Comparison of ENCODE assay signal across 8 mouse cellular contexts in genomic region chr1:133917456-133918087, GRCm38 (mm10). TPM values are rescaled to one million over a fixed set of nuclear protein-coding genes. Genes with fewer than 3 reads are reported as not detected.
A peak's percentile ranks its signal among the peaks of the same experiment; 100 is the strongest.
DNase-seq lines count a peak whose midpoint lies in the region; ATAC-seq and TF ChIP-seq lines count a peak whose summit lies in the region.

No protein-coding gene starts in this region.

- peak overlapping the region; percentile 53; the same call in 1 of the 2 replicates for H3K9ac ChIP-seq in heart, adult 2 months (ENCODE audit: low read depth, low read length)
- no peak overlapping the region for H3K9ac ChIP-seq in kidney, embryonic 15.5 days
- H3K9ac ChIP-seq in midbrain, embryonic 13.5 days (replicated peaks) = no peak overlapping the region

- peak overlapping the region; percentile 28 for H3K4me3 ChIP-seq in heart, adult 2 months
- no peak overlapping the region for H3K4me3 ChIP-seq in kidney, embryonic 15.5 days (replicated peaks)
- no peak overlapping the region for H3K4me3 ChIP-seq in midbrain, embryonic 13.5 days (replicated peaks)
- no peak overlapping the region for H3K4me3 ChIP-seq in left cerebral cortex, adult 2 months

- H3K9me3 ChIP-seq in kidney, embryonic 15.5 days (replicated peaks) = no peaks in the 10 kb centered on the region
- no peaks in the 10 kb centered on the region for H3K9me3 ChIP-seq in midbrain, embryonic 13.5 days

- TF ChIP-seq EP300 in heart, adult 2 months (IDR thresholded peaks at IDR 0.05; ENCODE audit: insufficient read depth, low read depth, low read length) = no peak

- peaks cover 3% of the 10 kb centered on the region for H3K36me3 ChIP-seq in heart, adult 2 months (ENCODE audit: control insufficient read depth, insufficient read depth, low read length)
- H3K36me3 ChIP-seq in kidney, embryonic 15.5 days = no peaks in the 10 kb centered on the region
- no peaks in the 10 kb centered on the region for H3K36me3 ChIP-seq in midbrain, embryonic 13.5 days

- no peaks in the 10 kb centered on the region for H3K27me3 ChIP-seq in heart, adult 2 months (ENCODE audit: control insufficient read depth, insufficient read depth, low read length)
- H3K27me3 ChIP-seq in kidney, embryonic 15.5 days = no peaks in the 10 kb centered on the region
- no peaks in the 10 kb centered on the region for H3K27me3 ChIP-seq in midbrain, embryonic 13.5 days

- 30% methylated on average over 11 of the region's 11 CpGs for WGBS in heart, adult 2 months
- 28% methylated on average over 11 of the region's 11 CpGs for WGBS in kidney, embryonic 15.5 days
- 23% methylated on average over 11 of the region's 11 CpGs for WGBS in midbrain, embryonic 13.5 days

- H3K4me1 ChIP-seq in heart, adult 2 months (ENCODE audit: control insufficient read depth, insufficient read depth, low read length) = peaks cover 26% of the 10 kb centered on the region
- H3K4me1 ChIP-seq in kidney, embryonic 15.5 days = peaks cover 37% of the 10 kb centered on the region
- H3K4me1 ChIP-seq in midbrain, embryonic 13.5 days (replicated peaks) = peaks cover 43% of the 10 kb centered on the region

- peak; percentile 46 for DNase-seq in urinary bladder, postnatal 14 days (ENCODE audit: low spot score)
- no peak for DNase-seq in urinary bladder, postnatal 25 days (ENCODE audit: low spot score)
- peak; percentile 80 to 83 for DNase-seq in heart, adult 2 months
- DNase-seq in spleen, adult 18-20 months = no peak
- no peak for DNase-seq in right cerebral cortex, adult 18-20 months
- no peak for DNase-seq in left cerebral cortex, adult 2 months (ENCODE audit: extremely low spot score in 1 of 2, low spot score in 2 of 2)

- TF ChIP-seq POLR2A in heart, adult 2 months (IDR thresholded peaks at IDR 0.05; ENCODE audit: insufficient read depth, low read depth, low read length) = 0 out of 2 replicates have a peak, but pooled peaks have one; percentile 53

- H3K27ac ChIP-seq in heart, adult 2 months = peak overlapping the region; percentile 81
- no peak overlapping the region for H3K27ac ChIP-seq in kidney, embryonic 15.5 days
- H3K27ac ChIP-seq in midbrain, embryonic 13.5 days = peak overlapping the region; percentile 52
- no peak overlapping the region for H3K27ac ChIP-seq in left cerebral cortex, adult 2 months

- peak overlapping the region; percentile 3; the same call in 1 of the 2 replicates for H3K4me2 ChIP-seq in kidney, embryonic 15.5 days
- H3K4me2 ChIP-seq in midbrain, embryonic 13.5 days (replicated peaks) = peak overlapping the region; percentile 26

- ATAC-seq in kidney, embryonic 15.5 days (replicated peaks; ENCODE audit: low FRiP score) = no peak
- 0 out of 2 replicates have a peak, but pooled peaks have one; percentile 30 for ATAC-seq in midbrain, embryonic 13.5 days

- intact Hi-C loops in heart, adult 2 months (cut with DNase I) = loop anchor here (5.0 kb wide), 1 partner anchor 785 kb away; the partner anchor contains the start of gene Ppp1r15b
- intact Hi-C loops in left cerebral cortex, adult 2 months (cut with DNase I) = loop anchor here (10.0 kb wide), 1 partner anchor 417 kb away; the partner anchor contains the start of gene Ppfia4

- no peaks in the 10 kb centered on the region for H3K79me2 ChIP-seq in heart, adult 2 months (replicated peaks; ENCODE audit: control insufficient read depth, insufficient read depth, low read length)

- TF ChIP-seq CTCF in heart, adult 2 months (IDR thresholded peaks at IDR 0.05) = no peak
- TF ChIP-seq CTCF in left cerebral cortex, adult 2 months (IDR thresholded peaks at IDR 0.05) = no peak

RNA-seq across cellular contexts. Expression of gene Prelp, which starts 3.6 kb away (rescaled TPM):
- 10 to 100 TPM; 29.0 to 34.4 TPM for total RNA-seq in heart, adult 2 months (2021)
- 52.1 and 58.5 TPM in 2 replicates for polyA plus RNA-seq in heart, adult 2 months (2012; rRNA removed)
- polyA plus RNA-seq in kidney, embryonic 15.5 days (2015; fragmentation: Nextera tagmentation; extraction: Ambion mirVana) = 1.0 and 2.2 TPM in 2 replicates
- 4.4 and 6.5 TPM in 2 replicates for polyA plus RNA-seq in midbrain, embryonic 13.5 days (2015; fragmentation: Nextera tagmentation; extraction: Ambion mirVana)
- total RNA-seq in left cerebral cortex, adult 2 months (2021) = 10 to 100 TPM; 10.8 to 11.6 TPM

RNA-seq across cellular contexts. Expression of gene Optc, which starts 9.8 kb away (rescaled TPM):
- total RNA-seq in heart, adult 2 months (2021) = under 1 TPM; 0.34 to 0.36 TPM
- 1.00 and 2.4 TPM in 2 replicates for polyA plus RNA-seq in heart, adult 2 months (2012; rRNA removed)
- polyA plus RNA-seq in kidney, embryonic 15.5 days (2015; fragmentation: Nextera tagmentation; extraction: Ambion mirVana) = 0.27 and 0.56 TPM in 2 replicates
- 4.0 and 4.9 TPM in 2 replicates for polyA plus RNA-seq in midbrain, embryonic 13.5 days (2015; fragmentation: Nextera tagmentation; extraction: Ambion mirVana)
- total RNA-seq in left cerebral cortex, adult 2 months (2021) = 1 to 10 TPM in 1 of 2 experiments, under 1 TPM in 1; 0.81 to 1.2 TPM

Comparison
In these comparisons a context has a peak if more than half of its experiments do, and no peak if none do; other contexts are left out.
1. DNase-seq: peak in urinary bladder, postnatal 14 days (single experiment) and heart, adult 2 months (2 of 2); none in urinary bladder, postnatal 25 days (single experiment), spleen, adult 18-20 months (0 of 2), right cerebral cortex, adult 18-20 months (single experiment) and left cerebral cortex, adult 2 months (0 of 2).
2. H3K27ac ChIP-seq: peak in heart, adult 2 months (single experiment) and midbrain, embryonic 13.5 days (single experiment); none in kidney, embryonic 15.5 days (single experiment) and left cerebral cortex, adult 2 months (single experiment).